Mouse (Mus musculus) embryonic facial prominence, embryonic 10.5 days (tissue): ENCODE measurements around the gene Snx4. TPM values are rescaled to one million over a fixed set of nuclear protein-coding genes. Genes with fewer than 3 reads are reported as not detected.
"Not testable (repeated sequence)": the region's sequence is repeated elsewhere in the genome, so short reads cannot be mapped to it uniquely, and the experiment has no call there.

ENCODE experiments used
- DNase-seq: peaks from one replicate; pipeline ENCODE4 v3.0.0-alpha.2; 2017; ENCODE audit warnings: low spot score
- H3K27ac ChIP-seq: fragments of 300-500 bp; sonication (generic); replicated peaks from 2 replicates; pipeline ENCODE4 v1.5.1; 2016; ENCODE audit warnings: mild to moderate bottlenecking
- H3K27me3 ChIP-seq: fragments of 300-500 bp; sonication (generic); replicated peaks from 2 replicates; pipeline ENCODE4 v1.6.1; 2016; ENCODE audit warnings: low read depth, mild to moderate bottlenecking; ENCODE audit not compliant: poor library complexity, severe bottlenecking
- H3K36me3 ChIP-seq: fragments of 300-500 bp; sonication (generic); replicated peaks from 2 replicates; pipeline ENCODE4 v1.6.1; 2016; ENCODE audit warnings: mild to moderate bottlenecking, moderate library complexity
- H3K4me1 ChIP-seq: fragments of 300-500 bp; sonication (generic); 2 replicates; pipeline ENCODE4 v1.6.1; 2016
- H3K4me3 ChIP-seq: fragments of 300-500 bp; sonication (generic); 2 replicates; pipeline ENCODE4 v1.5.1; 2016; ENCODE audit warnings: mild to moderate bottlenecking, moderate library complexity
- H3K9me3 ChIP-seq: fragments of 300-500 bp; sonication (generic); 2 replicates; pipeline ENCODE4 v1.6.1; 2016; ENCODE audit warnings: mild to moderate bottlenecking
- WGBS: fragments of 180-500 bp; shearing (Covaris S2); methylation state at CpG from one replicate; pipeline ENCODE4 v1.1.7; 2016; 5-methylcytosine and 5-hydroxymethylcytosine counted together
- polyA plus RNA-seq: library from polyadenylated mRNA; unstranded; fragments of >200 nt; fragmentation: Nextera tagmentation; extraction: Ambion mirVana; gene quantifications from 2 replicates; pipeline ENCODE4 v1.2.1, GENCODE M21; 2016

Snx4 gene
- 64.9 and 66.8 TPM in 2 replicates for polyA plus RNA-seq

- peak; percentile 96 for DNase-seq
- H3K4me3 ChIP-seq: peak within 1 kb of the TSS; percentile 80
- H3K27ac ChIP-seq: peak within 1 kb of the TSS; percentile 95
- no peaks in the 10 kb centered on the region for H3K27me3 ChIP-seq
- peaks cover 12% of the 10 kb centered on the region for H3K4me1 ChIP-seq
- under 1% methylated on average over 72 of the region's 72 CpGs for WGBS
- H3K9me3 ChIP-seq: no peaks in the 10 kb centered on the region
- peaks cover 11% of the 10 kb centered on the region for H3K36me3 ChIP-seq
These were observed at the start of gene Snx4 for GRCm38 (mm10) chr16:33251194-33252051. Snx4 (plus strand) TSS chr16:33251442.

- Histone ChIP-seq H3K27ac (no peak overlapping the region), H3K4me1 (no peaks in the 10 kb centered on the region), H3K36me3 (peaks cover 88% of the 10 kb centered on the region), H3K4me3 (no peak overlapping the region), H3K9me3 (no peaks in the 10 kb centered on the region; the same call in 1 of the 2 replicates), H3K27me3 (no peaks in the 10 kb centered on the region)
- 79% methylated on average over 2 of the region's 2 CpGs for WGBS
- DNase-seq: no peak
These were observed 40.4 kb upstream of the Snx4 start for GRCm38 (mm10) chr16:33210812-33211211.

GRCm38 (mm10) chr16:33216313-33217003 is 34.8 kb upstream of the Snx4 start:
- Histone ChIP-seq H3K4me3 (no peak overlapping the region), H3K27me3 (no peaks in the 10 kb centered on the region), H3K9me3 (no peaks in the 10 kb centered on the region), H3K36me3 (peaks cover 80% of the 10 kb centered on the region), H3K4me1 (no peaks in the 10 kb centered on the region), H3K27ac (no peak overlapping the region)
- 86% methylated on average over 9 of the region's 9 CpGs for WGBS
- DNase-seq: no peak

- H3K27me3 ChIP-seq: not testable (repeated sequence)
These were observed 33.6 kb upstream of the Snx4 start for GRCm38 (mm10) chr16:33217553-33218085.

GRCm38 (mm10) chr16:33222482-33222881 is 28.8 kb upstream of the Snx4 start:
- Histone ChIP-seq H3K4me1 (no peaks in the 10 kb centered on the region), H3K4me3 (no peak overlapping the region), H3K36me3 (peaks cover 71% of the 10 kb centered on the region), H3K9me3 (no peaks in the 10 kb centered on the region), H3K27me3 (no peaks in the 10 kb centered on the region), H3K27ac (no peak overlapping the region)
- WGBS: 90% methylated on average over 3 of the region's 3 CpGs
- no peak for DNase-seq

More at GRCm38 (mm10) chr16:33217553-33218085, 33.6 kb upstream of the Snx4 start:
- DNase-seq, H3K9me3 ChIP-seq, H3K27ac ChIP-seq, H3K4me1 ChIP-seq, H3K4me3 ChIP-seq: not testable (repeated sequence)
- WGBS: 85% methylated on average over 3 of the region's 3 CpGs
- H3K36me3 ChIP-seq: peaks cover 77% of the 10 kb centered on the region

- 89% methylated on average over 5 of the region's 5 CpGs for WGBS
- Histone ChIP-seq H3K9me3 (no peaks in the 10 kb centered on the region), H3K4me3 (no peak overlapping the region), H3K4me1 (no peaks in the 10 kb centered on the region), H3K27me3 (no peaks in the 10 kb centered on the region), H3K27ac (no peak overlapping the region), H3K36me3 (peaks cover 74% of the 10 kb centered on the region)
- no peak for DNase-seq
These were observed 26.9 kb upstream of the Snx4 start for GRCm38 (mm10) chr16:33224381-33224780.

GRCm38 (mm10) chr16:33234128-33234527 is 17.1 kb upstream of the Snx4 start:
- H3K36me3 ChIP-seq: peaks cover 93% of the 10 kb centered on the region
- no peak for DNase-seq
- 91% methylated on average over 12 of the region's 12 CpGs for WGBS

GRCm38 (mm10) chr16:33236151-33236550 is 15.1 kb upstream of the Snx4 start:
- Histone ChIP-seq H3K9me3 (no peaks in the 10 kb centered on the region), H3K27me3 (no peaks in the 10 kb centered on the region), H3K36me3 (peaks cover 93% of the 10 kb centered on the region), H3K4me3 (no peak overlapping the region), H3K4me1 (no peaks in the 10 kb centered on the region), H3K27ac (no peak overlapping the region)
- WGBS: 93% methylated on average over 6 of the region's 6 CpGs
- DNase-seq: no peak

More at GRCm38 (mm10) chr16:33234128-33234527, 17.1 kb upstream of the Snx4 start:
- Histone ChIP-seq H3K27me3 (no peaks in the 10 kb centered on the region), H3K4me3 (no peak overlapping the region), H3K4me1 (no peaks in the 10 kb centered on the region), H3K27ac (no peak overlapping the region), H3K9me3 (no peaks in the 10 kb centered on the region)

- H3K27me3 ChIP-seq: no peaks in the 10 kb centered on the region
- no peak overlapping the region for H3K4me3 ChIP-seq
- H3K9me3 ChIP-seq: no peaks in the 10 kb centered on the region
- H3K27ac ChIP-seq: no peak overlapping the region
- WGBS: 94% methylated on average over 2 of the region's 2 CpGs
- peaks cover 92% of the 10 kb centered on the region for H3K36me3 ChIP-seq
- no peaks in the 10 kb centered on the region for H3K4me1 ChIP-seq
- no peak for DNase-seq
These were observed 11.9 kb upstream of the Snx4 start for GRCm38 (mm10) chr16:33239305-33239704.

GRCm38 (mm10) chr16:33242046-33242445 is 9.2 kb upstream of the Snx4 start:
- no peak for DNase-seq
- Histone ChIP-seq H3K4me1 (no peaks in the 10 kb centered on the region), H3K9me3 (no peaks in the 10 kb centered on the region), H3K27ac (no peak overlapping the region), H3K36me3 (peaks cover 78% of the 10 kb centered on the region), H3K27me3 (no peaks in the 10 kb centered on the region), H3K4me3 (no peak overlapping the region)
- WGBS: 89% methylated on average over 6 of the region's 6 CpGs

GRCm38 (mm10) chr16:33244136-33244691 is 7.0 kb upstream of the Snx4 start:
- 88% methylated on average over 6 of the region's 6 CpGs for WGBS
- no peaks in the 10 kb centered on the region for H3K4me1 ChIP-seq
- no peaks in the 10 kb centered on the region for H3K27me3 ChIP-seq
- H3K4me3 ChIP-seq: no peak overlapping the region
- H3K9me3 ChIP-seq: no peaks in the 10 kb centered on the region
- no peak overlapping the region for H3K27ac ChIP-seq
- H3K36me3 ChIP-seq: peaks cover 63% of the 10 kb centered on the region
- no peak for DNase-seq

GRCm38 (mm10) chr16:33244933-33245470 is 6.2 kb upstream of the Snx4 start:
- no peak overlapping the region for H3K27ac ChIP-seq
- no peaks in the 10 kb centered on the region for H3K27me3 ChIP-seq
- no peak overlapping the region for H3K4me3 ChIP-seq
- no peaks in the 10 kb centered on the region for H3K4me1 ChIP-seq
- H3K36me3 ChIP-seq: peaks cover 55% of the 10 kb centered on the region
- no peak for DNase-seq
- 96% methylated on average over 9 of the region's 9 CpGs for WGBS
- H3K9me3 ChIP-seq: no peaks in the 10 kb centered on the region
